Comparison of ENCODE assay signal across 8 mouse cellular contexts in the genomic region with DNA sequence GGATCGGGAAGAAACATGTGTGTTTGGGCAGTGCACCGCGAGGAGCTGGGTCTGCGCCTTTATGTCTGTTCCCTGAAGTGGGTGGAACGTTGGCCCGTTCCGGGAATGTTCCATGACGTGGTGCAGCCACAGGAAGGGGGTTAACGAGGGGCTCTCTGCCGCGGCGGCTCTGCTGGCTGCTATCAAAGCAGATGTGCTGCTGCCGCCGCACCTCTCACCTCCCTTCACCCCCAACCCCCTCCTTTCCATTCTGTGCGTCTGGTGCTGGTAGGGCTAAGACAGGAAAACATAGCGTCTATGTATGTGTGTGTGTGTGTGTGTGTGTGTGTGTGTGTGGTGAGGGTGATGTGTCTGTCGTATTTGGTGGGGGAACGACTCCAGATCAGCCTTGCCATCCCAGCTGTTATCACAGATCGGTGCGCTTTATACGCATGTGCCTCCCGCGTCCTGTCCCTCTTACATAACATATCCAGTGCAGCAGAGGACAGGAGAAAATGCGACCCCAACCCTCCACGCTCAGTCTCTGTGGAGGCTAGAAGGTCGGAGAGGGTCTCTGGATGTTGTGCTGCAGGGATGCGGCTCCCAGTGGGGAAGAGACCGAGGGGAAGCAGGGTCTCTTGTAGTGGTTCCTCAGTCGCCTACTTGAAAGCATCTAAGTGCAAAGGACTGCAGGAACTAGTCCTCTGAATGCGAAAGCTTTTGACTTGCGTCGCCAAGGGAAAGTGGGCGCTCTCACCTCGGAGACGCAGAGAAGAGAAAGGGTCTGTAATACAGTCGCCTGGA. TPM values are rescaled to one million over a fixed set of nuclear protein-coding genes. Genes with fewer than 3 reads are reported as not detected.
A peak's percentile ranks its signal among the peaks of the same experiment; 100 is the strongest.
DNase-seq lines count a peak whose midpoint lies in the region; ATAC-seq and TF ChIP-seq lines count a peak whose summit lies in the region.

No protein-coding gene starts in this region.

- TF ChIP-seq POLR2A in cortical plate, adult 2 months (IDR thresholded peaks at IDR 0.05; ENCODE audit: extremely low read depth, insufficient read depth, low read length) = peak; percentile 89

- no peaks in the 10 kb centered on the region; the same call in 1 of the 2 replicates for H3K27me3 ChIP-seq in intestine, embryonic 14.5 days (replicated peaks; ENCODE audit: control insufficient read depth, insufficient read depth, low read length)
- H3K27me3 ChIP-seq in megakaryocyte, embryonic 14.5 days (replicated peaks) = no peaks in the 10 kb centered on the region

- DNase-seq in gastrocnemius, postnatal 25 days = peak; percentile 84
- peak; percentile 87 for DNase-seq in intestine, embryonic 14.5 days (ENCODE audit: low spot score)
- peak; percentile 75 to 91 for DNase-seq in left cerebral cortex, postnatal 10 days (ENCODE audit: extremely low spot score in 1 of 2, low spot score in 2 of 2)
- DNase-seq in right cerebral cortex, adult 2 months (ENCODE audit: low spot score in 2 of 2) = peak; percentile 78 to 87
- peak; percentile 44 for DNase-seq in urinary bladder, adult 2 months (ENCODE audit: low spot score)

- peak; percentile 53 for ATAC-seq in activated CD4-positive, CD25-positive, alpha-beta regulatory T cell, adult 4 months
- peak; percentile 56 for ATAC-seq in intestine, embryonic 14.5 days (replicated peaks; ENCODE audit: low FRiP score, low TSS enrichment, low read depth)

- H3K9ac ChIP-seq in intestine, embryonic 14.5 days (ENCODE audit: low read length) = peak overlapping the region; percentile 88

- H3K4me3 ChIP-seq in cortical plate, adult 2 months (ENCODE audit: insufficient read depth, low read length) = peak overlapping the region; percentile 83
- peak overlapping the region; percentile 84 for H3K4me3 ChIP-seq in intestine, embryonic 14.5 days (ENCODE audit: low read depth, low read length)
- peak overlapping the region; percentile 98 for H3K4me3 ChIP-seq in megakaryocyte, embryonic 14.5 days (replicated peaks)

- no peaks in the 10 kb centered on the region for H3K9me3 ChIP-seq in intestine, embryonic 14.5 days (ENCODE audit: control insufficient read depth, low read length)
- H3K9me3 ChIP-seq in megakaryocyte, embryonic 14.5 days = no peaks in the 10 kb centered on the region

- H3K36me3 ChIP-seq in intestine, embryonic 14.5 days (ENCODE audit: control insufficient read depth, insufficient read depth, low read length) = no peaks in the 10 kb centered on the region
- H3K36me3 ChIP-seq in megakaryocyte, embryonic 14.5 days (replicated peaks; ENCODE audit: low read length) = no peaks in the 10 kb centered on the region

- no peak for TF ChIP-seq CTCF in cortical plate, adult 2 months (IDR thresholded peaks at IDR 0.05; ENCODE audit: extremely low read depth, insufficient read depth, low read length)

- H3K4me2 ChIP-seq in intestine, embryonic 14.5 days (ENCODE audit: low read length) = peak overlapping the region; percentile 95

- WGBS in intestine, embryonic 14.5 days = under 1% methylated on average over 36 of the region's 36 CpGs

- intact Hi-C loops in left cerebral cortex, postnatal 10 days (cut with DNase I) = loop anchor here (5.0 kb wide), 7 partner anchors 80 to 425 kb away; a partner anchor contains a TSS

- peak overlapping the region; percentile 98 for H3K27ac ChIP-seq in cortical plate, adult 2 months (ENCODE audit: insufficient read depth, low read length)
- peak overlapping the region; percentile 97 for H3K27ac ChIP-seq in intestine, embryonic 14.5 days (ENCODE audit: low read depth)

- H3K4me1 ChIP-seq in cortical plate, adult 2 months (ENCODE audit: control insufficient read depth, insufficient read depth, low read length) = peaks cover 2% of the 10 kb centered on the region; the same call in 1 of the 2 replicates
- 0 out of 2 replicates have a peak, but pooled peaks cover 4% of the 10 kb centered on the region for H3K4me1 ChIP-seq in intestine, embryonic 14.5 days (replicated peaks; ENCODE audit: control insufficient read depth, insufficient read depth, low read length)
- peaks cover 30% of the 10 kb centered on the region for H3K4me1 ChIP-seq in megakaryocyte, embryonic 14.5 days

RNA-seq across cellular contexts. Expression of a gene that starts 1.8 kb away (rescaled TPM):
- 10 to 100 TPM; 21.7 to 27.0 TPM for polyA plus RNA-seq in activated CD4-positive, CD25-positive, alpha-beta regulatory T cell, adult 4 months (2017; shearing (Covaris generic))
- 101 and 113 TPM in 2 replicates for polyA plus RNA-seq in cortical plate, adult 2 months (2012; rRNA removed)
- 10 to 100 TPM; 32.0 to 41.5 TPM for total RNA-seq in gastrocnemius, postnatal 25 days (2021)
- polyA plus RNA-seq in intestine, embryonic 14.5 days (2014; fragmentation: Nextera tagmentation; extraction: Ambion mirVana) = 7.1 and 7.2 TPM in 2 replicates
- 100 to 1,000 TPM; 277 to 292 TPM for total RNA-seq in left cerebral cortex, postnatal 10 days (2021)
- polyA plus RNA-seq in megakaryocyte, embryonic 14.5 days (2012; ENCODE audit: insufficient read depth, low replicate concordance) = 0.47 and 0.75 TPM in 2 replicates
- polyA plus RNA-seq in urinary bladder, adult 2 months (2012; rRNA removed) = 14.4 and 18.4 TPM in 2 replicates

Comparison
In these comparisons a context has a peak if more than half of its experiments do, and no peak if none do; other contexts are left out.
1. Peak in every context shown above with its lines: DNase-seq, ATAC-seq, H3K4me3 ChIP-seq and H3K27ac ChIP-seq.